Mouse (Mus musculus) MEL (cell line): ENCODE measurements around the gene Oxtr.

ENCODE experiments used
- CHD2 ChIP-seq: IDR thresholded peaks from 2 replicates; pipeline ENCODE4 v1.6.1; 2011; ENCODE audit warnings: low read length, improper control_type of control experiment
- CTCF ChIP-seq, 3 experiments: IDR thresholded peaks in 2 of 3; conservative IDR thresholded peaks in 1 of 3; 2 replicates each; pipeline ENCODE4 v1.5.1; 2011 to 2012; ENCODE audit warnings: low read length in 3 of 3, low read depth in 2 of 3, mild to moderate bottlenecking in 2 of 3, improper control_type of control experiment in 1 of 3, inconsistent platforms in 1 of 3, mixed read lengths in 1 of 3, moderate library complexity in 1 of 3; ENCODE audit not compliant: control insufficient read depth in 1 of 3, insufficient read depth in 1 of 3, poor library complexity in 1 of 3, severe bottlenecking in 1 of 3
- ELF1 ChIP-seq: IDR thresholded peaks from 2 replicates; pipeline ENCODE4 v1.6.1; 2014; ENCODE audit warnings: low read depth, mild to moderate bottlenecking, inconsistent platforms, low read length, improper control_type of control experiment, moderate library complexity
- HCFC1 ChIP-seq: IDR thresholded peaks from 2 replicates; pipeline ENCODE4 v1.6.1; 2012; ENCODE audit warnings: low read depth, mild to moderate bottlenecking, inconsistent platforms, low read length, improper control_type of control experiment, moderate library complexity
- KAT2A ChIP-seq: conservative IDR thresholded peaks from 2 replicates; pipeline ENCODE4 v1.6.1; 2012; ENCODE audit warnings: low read depth, low read length, improper control_type of control experiment, inconsistent platforms
- MAX ChIP-seq: IDR thresholded peaks from 2 replicates; pipeline ENCODE4 v1.6.1; 2011; ENCODE audit warnings: low read length, improper control_type of control experiment
- MXI1 ChIP-seq: IDR thresholded peaks from 2 replicates; pipeline ENCODE4 v1.6.1; 2011; ENCODE audit warnings: mild to moderate bottlenecking, low read depth, low read length, improper control_type of control experiment
- NELFE ChIP-seq: IDR thresholded peaks from 2 replicates; pipeline ENCODE4 v1.6.1; 2011; ENCODE audit warnings: low read depth, low read length, improper control_type of control experiment
- NRF1 ChIP-seq: IDR thresholded peaks from 2 replicates; pipeline ENCODE4 v1.6.1; 2014; ENCODE audit warnings: low read depth, mild to moderate bottlenecking, inconsistent platforms, low read length, improper control_type of control experiment, moderate library complexity; ENCODE audit not compliant: poor library complexity, insufficient read depth, severe bottlenecking
- POLR2A ChIP-seq, 2 experiments: IDR thresholded peaks; 2 replicates each; pipeline ENCODE4 v1.6.1; 2011 to 2012; ENCODE audit warnings: low read length in 2 of 2, mild to moderate bottlenecking in 2 of 2, control low read depth in 1 of 2, improper control_type of control experiment in 1 of 2, low read depth in 1 of 2, moderate library complexity in 1 of 2; ENCODE audit not compliant: control insufficient read depth in 1 of 2, insufficient read depth in 1 of 2, poor library complexity in 1 of 2
- TCF12 ChIP-seq: IDR thresholded peaks from 2 replicates; pipeline ENCODE4 v1.6.1; 2014; ENCODE audit warnings: low read depth, mild to moderate bottlenecking, inconsistent platforms, low read length, improper control_type of control experiment, moderate library complexity
- USF1 ChIP-seq: IDR thresholded peaks from 2 replicates; pipeline ENCODE4 v1.6.1; 2014; ENCODE audit warnings: low read depth, mild to moderate bottlenecking, inconsistent platforms, low read length, improper control_type of control experiment, moderate library complexity
- USF2 ChIP-seq, 2 experiments: IDR thresholded peaks; 2 replicates each; pipeline ENCODE4 v1.6.1; 2011 to 2012; ENCODE audit warnings: improper control_type of control experiment in 2 of 2, low read length in 2 of 2, borderline replicate concordance in 1 of 2, inconsistent platforms in 1 of 2, low read depth in 1 of 2, mild to moderate bottlenecking in 1 of 2; ENCODE audit not compliant: insufficient read depth in 1 of 2
- ZC3H11A ChIP-seq: IDR thresholded peaks from 2 replicates; pipeline ENCODE4 v1.6.1; 2012; ENCODE audit warnings: low read depth, mild to moderate bottlenecking, inconsistent platforms, low read length, improper control_type of control experiment

- TF ChIP-seq CTCF (IDR thresholded peaks at IDR 0.05 in 2 of 3, conservative IDR thresholded peaks at IDR 0.05 in 1 of 3; ENCODE audit: control insufficient read depth in 1 of 3, insufficient read depth in 1 of 3, low read depth in 2 of 3, low read length in 3 of 3, poor library complexity in 1 of 3, severe bottlenecking in 1 of 3) = no peak
- no peak for TF ChIP-seq HCFC1
- no peak for TF ChIP-seq POLR2A (IDR thresholded peaks at IDR 0.05; ENCODE audit: control insufficient read depth in 1 of 2, insufficient read depth in 1 of 2, low read depth in 1 of 2, low read length in 2 of 2, poor library complexity in 1 of 2)
- no peak for TF ChIP-seq MXI1
- no peak for TF ChIP-seq KAT2A
- TF ChIP-seq CHD2 = no peak
- no peak for TF ChIP-seq USF2 (IDR thresholded peaks at IDR 0.05; ENCODE audit: borderline replicate concordance in 1 of 2, insufficient read depth in 1 of 2, low read depth in 1 of 2, low read length in 2 of 2)
- TF ChIP-seq NRF1 = no peak
- TF ChIP-seq ELF1 = no peak
- no peak for TF ChIP-seq NELFE
- no peak for TF ChIP-seq TCF12
- no peak for TF ChIP-seq MAX
- no peak for TF ChIP-seq USF1
- TF ChIP-seq ZC3H11A = no peak
Observed at GRCm38 (mm10) chr6:112489910-112490559, at the start of gene Oxtr.
